Mouse (Mus musculus): ENCODE measurements at regions not wholly inside any gene's neighbourhood (a gene's known extent, or its start where the extent isn't known, plus 50 kb on each side); places are given as distances from the start of the nearest gene placed in this dataset.

DNA sequence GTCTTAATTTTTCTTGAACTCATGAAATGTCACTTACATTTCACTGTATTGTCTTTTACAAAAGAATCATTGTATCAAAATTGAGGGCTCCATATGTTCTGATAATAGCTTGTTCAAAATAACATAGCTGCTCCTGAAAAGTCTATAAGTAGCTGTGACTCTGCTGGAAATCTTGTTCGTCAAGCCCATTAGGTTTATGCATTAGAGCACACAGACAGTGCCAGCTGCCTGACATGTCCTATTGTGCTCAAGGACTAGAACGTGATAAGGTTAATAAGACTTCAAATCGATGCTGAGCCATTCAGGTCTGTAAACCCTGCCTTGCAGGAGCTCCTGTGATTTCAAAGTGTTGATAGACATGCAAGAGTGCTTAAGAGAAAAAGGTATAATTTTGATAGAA, 438.0 kb downstream of the Fam198b start:
- no peak for TF ChIP-seq CTCF (IDR thresholded peaks at IDR 0.05)
- TF ChIP-seq EP300 (IDR thresholded peaks at IDR 0.05) = no peak

All from lung, postnatal 0 days (tissue).